Mouse (Mus musculus) frontal cortex, postnatal 25 days (tissue): ENCODE results near the gene Polrmt.

Experiments
- DNase-seq, 2 experiments: peaks; one replicate each; pipeline ENCODE4 v3.0.0; 2022; ENCODE audit warnings: low spot score in 2 of 2

The Polrmt gene

DNA sequence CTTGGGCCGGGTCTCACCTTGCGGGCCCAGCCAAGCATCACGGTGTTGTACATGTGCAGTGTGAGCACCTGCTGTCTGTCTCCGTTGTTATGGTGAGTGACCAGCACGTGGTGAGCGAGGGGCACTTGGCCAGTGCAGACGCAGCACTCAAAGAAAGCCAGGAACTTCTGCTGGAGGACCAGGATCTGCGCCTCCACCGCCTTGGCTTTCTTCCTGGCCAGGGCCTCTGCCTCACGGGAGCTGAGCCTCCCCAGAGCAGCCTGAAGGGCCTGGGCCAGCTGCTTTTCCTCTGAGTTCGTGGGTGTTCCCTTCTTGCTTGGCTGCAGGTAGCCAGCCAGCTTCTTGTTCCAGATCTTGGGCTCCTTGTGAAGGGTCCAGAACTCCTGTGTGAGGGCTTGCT is 3.2 kb downstream of the Polrmt start:
- DNase-seq: no peak

DNA sequence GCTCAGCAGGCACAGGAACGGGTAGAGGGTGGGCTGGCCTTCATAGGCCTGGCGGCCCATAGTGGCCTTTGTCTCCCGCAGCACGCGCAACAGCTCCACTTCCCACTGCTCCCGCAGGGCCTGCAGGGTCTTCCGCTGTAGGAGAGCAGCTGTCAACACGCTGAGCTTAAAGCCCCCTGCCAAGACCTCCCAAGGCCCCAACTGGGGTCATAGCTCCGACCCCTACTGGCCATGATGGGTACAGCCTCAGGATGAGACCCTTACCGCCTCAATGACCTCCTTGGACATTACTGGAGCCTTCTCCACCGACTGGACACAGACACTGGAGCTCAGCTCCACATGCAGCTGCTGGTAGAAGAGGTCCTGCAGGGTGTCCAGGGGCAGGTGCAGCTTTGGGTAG is 5.5 kb downstream of the Polrmt start:
- no peak for DNase-seq

DNA sequence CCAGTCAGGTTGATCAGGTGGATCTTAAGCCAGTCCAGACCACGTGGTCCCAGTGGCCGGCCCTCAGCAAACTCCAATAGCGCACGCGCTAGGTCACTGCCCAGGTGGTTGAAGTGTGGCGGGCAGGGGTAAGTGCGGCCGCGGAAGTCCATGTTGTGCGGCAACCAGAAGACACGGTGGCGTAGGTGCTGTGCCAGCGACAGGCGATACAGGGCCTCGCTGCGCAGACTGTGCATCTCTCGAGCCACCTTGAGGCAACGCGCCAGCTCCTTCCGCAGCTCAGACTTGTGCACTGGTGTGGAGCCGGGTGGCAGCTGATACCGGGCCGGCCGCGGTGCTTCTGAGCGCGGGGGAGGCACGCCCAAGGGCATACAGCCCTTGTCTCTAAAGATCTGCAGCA is 7.1 kb downstream of the Polrmt start:
- DNase-seq: no peak

DNA sequence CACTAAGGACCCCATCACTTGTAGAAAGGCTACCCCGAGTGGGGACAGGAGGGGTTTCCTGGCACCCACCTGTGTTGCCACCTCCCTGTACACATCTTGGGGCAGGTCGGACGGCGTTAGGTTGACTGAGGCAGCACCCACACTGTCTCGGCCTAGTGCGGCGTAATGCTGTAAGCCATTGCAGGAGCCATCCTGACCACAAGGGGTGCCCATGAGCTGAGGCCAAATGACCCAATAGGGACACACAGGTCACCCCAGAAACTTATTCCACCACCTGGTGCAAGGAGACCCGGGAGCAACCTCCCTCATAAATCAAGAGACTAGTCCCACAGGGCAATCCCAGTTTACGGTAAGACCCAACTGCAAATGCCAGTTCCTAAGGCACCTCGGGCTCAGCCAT is 8.1 kb downstream of the Polrmt start:
- no peak for DNase-seq

DNA sequence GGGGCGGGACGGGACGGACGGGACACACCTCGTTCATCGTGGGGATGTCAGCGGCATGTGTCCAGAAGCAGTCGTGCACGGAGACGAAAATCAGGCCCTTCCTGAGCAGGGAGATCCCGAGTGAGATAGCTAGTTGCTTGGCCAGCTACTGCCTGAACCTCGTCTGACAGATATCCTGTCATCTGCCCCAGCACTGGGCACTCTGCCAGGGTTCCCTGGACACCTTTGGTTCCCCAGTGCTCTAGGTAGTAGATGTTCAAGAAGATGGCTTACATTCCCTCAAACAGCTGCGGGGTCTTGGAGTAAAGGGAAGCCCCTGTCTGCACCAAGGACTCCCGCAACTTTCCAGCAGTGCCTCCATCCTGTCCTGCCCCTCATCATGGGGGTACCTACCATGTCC is 9.7 kb downstream of the Polrmt start:
- no peak for DNase-seq

DNA sequence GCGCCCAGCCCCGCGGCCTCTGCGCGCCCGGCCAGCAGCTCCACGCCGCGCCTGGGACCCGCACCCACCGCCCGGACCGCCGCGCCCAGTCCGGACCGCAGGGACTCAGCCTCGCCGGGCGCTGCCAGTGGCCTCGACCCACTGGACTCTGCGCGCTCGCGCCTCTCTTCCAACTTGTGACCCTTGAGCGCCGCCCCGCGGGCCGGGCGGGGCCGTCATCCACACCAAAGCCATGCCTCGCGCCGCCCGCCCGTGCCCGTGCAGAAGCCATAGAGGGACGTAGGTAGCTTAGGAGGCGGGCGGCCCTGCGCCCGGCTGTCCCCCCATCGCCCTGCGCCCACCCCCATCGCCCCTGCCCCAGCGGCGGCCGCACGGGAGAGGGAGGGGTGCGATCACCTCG is 11.0 kb downstream of the Polrmt start:
- DNase-seq: no peak

DNA sequence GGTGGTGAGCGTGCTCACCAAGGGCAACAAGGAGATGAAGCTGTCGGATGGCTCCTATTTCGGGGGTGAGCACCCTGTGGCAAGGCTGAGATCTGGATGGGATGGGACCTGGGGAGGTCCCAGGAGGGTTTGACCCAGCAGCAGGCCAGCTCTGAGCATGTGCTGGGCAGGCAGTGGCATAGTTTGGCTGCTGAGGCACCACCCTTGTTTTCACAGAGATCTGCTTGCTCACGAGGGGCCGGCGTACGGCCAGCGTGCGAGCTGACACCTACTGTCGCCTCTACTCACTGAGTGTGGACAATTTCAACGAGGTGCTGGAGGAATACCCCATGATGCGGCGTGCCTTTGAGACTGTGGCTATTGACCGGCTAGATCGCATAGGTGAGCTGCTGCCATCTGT is 12.5 kb downstream of the Polrmt start:
- no peak for DNase-seq

DNA sequence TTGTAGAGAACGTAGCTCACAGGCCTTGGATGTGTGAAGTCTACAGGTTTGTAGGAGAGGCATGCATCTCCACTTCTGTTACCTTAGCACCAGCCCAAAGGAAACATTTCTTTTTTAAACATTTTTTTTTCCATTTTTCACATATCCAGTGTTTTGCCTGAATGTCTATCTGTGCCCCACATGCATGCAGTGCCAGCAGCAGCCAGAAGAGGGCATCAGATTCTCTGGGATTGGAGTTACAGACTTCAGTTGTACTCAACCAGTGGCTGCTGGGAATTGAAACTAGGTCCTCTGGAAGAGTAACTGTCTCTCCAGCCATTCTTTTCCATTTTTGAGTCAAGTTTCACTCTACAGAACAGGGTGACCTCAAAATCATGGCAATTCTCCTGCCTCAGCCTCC is 13.9 kb downstream of the Polrmt start:
- no peak for DNase-seq

DNA sequence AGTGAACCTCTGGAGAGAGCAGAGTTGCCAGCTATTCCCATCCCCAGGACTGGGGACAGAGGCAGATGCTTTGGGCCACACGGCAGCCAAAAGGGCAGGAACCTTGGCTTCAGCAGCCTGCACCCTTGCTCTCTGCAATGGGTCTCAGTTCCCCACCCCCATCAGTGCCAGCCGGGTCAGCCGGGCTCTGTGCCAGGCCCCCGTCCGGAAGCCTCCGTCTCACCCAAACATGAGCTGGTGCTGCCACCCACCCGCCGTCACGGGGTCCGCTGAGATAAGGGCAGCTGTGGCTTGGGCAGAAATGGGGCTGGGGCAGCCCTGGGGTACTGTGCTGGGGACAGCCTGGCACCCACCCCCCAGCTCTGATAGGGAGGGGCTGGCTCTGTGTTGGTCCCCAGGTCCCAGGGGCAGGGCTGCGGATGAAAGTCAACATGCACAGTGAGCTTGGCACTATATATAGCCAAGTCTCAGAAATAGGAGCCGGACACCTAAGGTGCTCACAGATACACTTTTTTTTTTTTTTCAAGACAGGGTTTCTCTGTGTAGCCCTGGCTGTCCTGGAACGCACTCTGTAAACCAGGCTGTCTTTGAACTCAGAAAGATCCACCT is 16.9 kb downstream of the Polrmt start:
- DNase-seq: no peak

DNA sequence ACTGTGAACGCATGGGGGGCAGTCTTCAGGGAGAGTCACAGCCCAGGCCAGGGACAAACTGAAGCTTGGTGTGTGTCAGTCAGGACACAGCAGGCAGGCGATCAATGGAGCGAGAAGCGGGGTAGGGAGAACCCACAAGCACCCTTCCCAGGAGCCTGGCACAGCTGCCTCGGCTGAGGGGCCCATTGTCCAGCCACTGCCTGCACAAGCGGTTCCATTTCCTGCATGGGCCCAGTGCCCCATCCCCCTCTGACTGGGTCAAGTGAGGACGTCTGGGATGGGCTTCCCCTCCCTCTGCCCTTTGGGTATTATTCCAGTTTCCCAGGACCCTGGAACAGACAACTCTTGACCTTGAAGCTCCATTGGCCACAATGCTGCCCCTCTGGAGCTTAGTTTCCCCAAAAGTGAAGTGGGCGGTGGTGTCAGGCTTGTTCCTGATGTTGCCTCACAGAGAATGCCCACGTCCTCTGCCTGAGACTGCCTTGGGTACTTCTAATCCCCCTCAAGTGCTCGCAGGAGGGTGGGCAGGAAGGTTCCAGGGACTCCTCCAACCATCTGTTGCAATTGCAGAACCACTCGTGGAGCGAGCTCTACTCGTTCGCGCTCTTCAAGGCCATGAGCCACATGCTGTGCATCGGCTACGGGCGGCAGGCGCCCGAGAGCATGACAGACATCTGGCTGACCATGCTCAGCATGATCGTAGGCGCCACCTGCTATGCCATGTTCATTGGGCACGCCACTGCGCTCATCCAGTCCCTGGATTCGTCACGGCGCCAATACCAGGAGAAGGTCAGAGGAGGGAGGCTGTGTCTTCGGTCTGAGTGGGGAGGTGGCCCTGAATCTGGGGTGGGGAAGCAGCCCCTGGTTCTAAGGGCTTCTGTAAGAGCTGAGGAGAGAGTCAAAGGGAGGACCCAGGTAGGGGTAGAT is 17.8 kb downstream of the Polrmt start:
- DNase-seq: no peak

DNA sequence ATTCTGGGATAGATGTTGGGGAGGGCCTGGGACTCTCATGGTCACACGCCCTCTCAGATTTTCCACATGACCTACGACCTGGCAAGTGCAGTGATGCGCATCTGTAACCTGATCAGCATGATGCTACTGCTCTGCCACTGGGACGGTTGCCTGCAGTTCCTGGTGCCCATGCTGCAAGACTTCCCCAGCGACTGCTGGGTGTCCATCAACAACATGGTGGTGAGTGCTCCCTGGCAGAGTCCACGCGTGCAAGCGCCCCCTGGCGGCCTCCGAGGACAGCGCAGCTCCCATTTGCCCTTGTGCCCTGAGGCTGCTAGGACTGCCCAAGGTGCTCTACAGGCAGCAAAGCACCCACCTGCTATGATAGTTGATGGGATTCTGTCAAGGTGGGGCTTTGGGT is 20.3 kb downstream of the Polrmt start:
- no peak for DNase-seq

DNA sequence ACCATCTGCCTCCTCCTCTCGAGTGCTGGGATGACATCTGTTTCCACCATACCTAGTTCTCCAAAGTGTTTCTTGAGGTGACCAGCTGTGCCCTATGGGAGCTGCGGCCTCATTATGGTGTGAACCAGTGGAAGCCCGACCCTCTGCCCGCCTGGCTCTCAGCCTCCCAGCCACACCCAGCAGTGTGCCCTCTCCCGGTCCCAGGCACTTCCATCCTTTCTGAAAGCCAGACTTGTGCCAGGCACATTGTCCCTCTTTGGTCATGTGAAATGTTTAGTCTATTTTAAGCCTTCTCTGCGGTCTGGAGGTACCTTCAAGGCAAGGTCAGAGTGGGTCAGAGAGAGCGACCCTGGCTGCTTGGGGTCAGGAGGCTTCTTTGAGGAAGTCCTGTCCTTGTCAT is 22.7 kb downstream of the Polrmt start:
- DNase-seq: no peak

DNA sequence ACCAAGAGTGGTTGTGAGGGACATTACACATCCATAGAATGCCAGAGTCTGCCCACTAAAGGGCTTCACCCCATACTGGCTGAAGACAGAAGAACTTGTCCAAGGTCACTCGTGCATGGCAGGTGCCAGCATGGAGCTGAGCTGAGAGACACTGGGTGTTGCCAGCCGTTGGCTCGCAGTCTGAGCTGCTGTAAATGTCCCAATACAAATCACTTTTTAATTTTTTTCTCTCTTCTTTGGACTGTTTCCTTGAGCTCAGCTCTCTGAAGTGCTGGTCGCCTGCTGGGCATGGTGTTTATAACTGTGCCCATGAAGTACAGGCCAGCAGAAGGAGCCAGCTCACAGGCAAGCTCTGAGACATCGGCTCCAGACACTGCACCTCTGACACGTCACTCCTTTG is 23.3 kb downstream of the Polrmt start:
- DNase-seq: no peak

DNA sequence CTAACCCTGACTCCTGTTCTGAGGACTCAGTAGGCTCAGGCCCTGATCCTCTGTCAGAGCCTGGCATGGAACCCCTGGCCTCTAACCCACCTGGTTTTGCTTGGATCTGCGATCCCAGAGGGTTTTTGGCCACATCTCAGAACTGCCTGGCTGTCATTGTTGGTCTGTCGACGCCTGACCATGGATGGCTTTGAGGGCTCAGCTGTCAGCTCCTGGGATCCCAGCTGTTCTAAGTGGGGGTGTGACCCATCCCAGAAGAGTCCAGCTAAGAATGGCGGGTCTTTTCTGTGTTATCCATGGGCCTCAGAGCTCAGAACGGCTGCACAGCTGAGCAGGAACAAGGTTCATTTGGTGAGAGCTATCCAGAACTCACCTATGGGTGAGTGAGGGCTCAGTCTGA is 25.3 kb downstream of the Polrmt start:
- DNase-seq: no peak

DNA sequence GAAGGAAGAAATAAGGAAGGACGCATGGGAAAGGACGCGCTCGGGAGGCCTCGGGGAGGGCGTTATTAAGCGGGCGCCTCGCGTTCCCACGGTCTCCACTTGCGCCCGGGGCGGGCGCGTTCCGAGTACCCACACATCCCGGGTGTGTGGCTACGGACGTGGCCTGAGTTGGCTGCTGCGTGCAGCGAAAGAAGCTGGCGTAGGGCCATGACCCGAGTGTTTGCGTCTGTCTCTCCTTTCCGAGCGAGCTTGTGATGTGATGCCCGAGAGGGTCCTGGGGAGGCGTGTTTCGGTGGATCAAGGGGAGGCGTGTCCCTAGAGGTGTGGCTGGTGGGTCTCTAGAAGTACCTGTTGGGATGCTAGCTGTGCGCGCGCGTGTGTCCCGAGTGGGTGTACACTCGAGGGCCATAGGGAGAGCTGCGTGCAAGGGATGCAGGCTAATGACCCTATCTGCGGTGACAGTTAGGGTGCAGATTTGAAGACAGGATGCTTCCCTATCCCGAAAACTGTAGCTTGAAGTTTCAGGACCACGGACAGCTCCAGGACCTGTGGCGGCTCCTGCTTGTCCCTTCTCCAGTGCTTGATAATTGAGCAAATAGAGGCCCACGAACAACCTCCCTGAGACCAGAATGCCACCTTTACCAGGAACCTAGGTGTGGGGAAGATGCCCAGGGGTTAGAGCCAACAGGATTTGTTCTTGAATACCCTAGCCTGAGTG is 28.6 kb downstream of the Polrmt start:
- no peak for DNase-seq

DNA sequence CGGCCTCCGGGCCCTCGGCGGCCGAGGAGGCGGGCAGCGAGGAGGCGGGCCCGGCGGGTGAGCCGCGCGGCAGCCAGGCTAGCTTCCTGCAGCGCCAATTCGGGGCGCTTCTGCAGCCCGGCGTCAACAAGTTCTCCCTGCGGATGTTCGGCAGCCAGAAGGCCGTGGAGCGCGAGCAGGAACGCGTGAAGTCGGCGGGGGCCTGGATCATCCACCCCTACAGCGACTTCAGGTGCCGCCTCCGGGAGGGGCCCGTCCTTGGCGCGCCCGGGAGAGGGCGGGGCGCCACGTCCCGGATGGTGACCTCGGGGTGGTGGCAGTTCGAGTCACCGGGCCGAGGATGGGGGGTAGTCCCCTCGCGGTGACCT is 29.4 kb downstream of the Polrmt start:
- peak in 1 of 2 experiments; percentile 44 for DNase-seq

DNA sequence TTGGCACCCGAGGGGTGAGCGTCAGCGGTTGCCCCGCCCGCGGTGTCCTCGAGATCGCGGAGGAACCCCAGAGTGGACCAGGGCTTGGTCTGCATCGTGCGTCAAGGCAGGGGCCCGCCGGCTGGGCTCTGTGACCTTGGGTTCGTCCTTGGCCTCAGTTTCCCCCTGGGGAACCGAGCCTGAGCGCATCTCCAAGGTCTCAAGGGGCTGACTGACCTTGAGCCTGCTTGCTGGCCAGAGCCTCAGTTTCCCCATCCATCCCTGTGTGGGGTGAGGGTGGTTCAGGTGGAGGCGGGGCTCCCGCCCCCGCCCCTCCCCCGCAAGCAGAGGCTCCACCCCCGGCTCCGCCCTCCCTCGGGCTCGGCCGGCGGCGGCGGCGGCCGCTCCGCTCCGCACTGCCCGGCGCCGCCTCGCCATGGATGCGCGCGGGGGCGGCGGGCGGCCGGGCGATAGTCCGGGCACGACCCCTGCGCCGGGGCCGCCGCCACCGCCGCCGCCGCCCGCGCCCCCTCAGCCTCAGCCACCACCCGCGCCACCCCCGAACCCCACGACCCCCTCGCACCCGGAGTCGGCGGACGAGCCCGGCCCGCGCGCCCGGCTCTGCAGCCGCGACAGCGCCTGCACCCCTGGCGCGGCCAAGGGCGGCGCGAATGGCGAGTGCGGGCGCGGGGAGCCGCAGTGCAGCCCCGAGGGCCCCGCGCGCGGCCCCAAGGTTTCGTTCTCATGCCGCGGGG is 30.0 kb downstream of the Polrmt start, which contains the start of gene Hcn2:
Hcn2 (plus strand) TSS at position 381 of the 734 bp plus-strand sequence.
- DNase-seq: no peak

DNA sequence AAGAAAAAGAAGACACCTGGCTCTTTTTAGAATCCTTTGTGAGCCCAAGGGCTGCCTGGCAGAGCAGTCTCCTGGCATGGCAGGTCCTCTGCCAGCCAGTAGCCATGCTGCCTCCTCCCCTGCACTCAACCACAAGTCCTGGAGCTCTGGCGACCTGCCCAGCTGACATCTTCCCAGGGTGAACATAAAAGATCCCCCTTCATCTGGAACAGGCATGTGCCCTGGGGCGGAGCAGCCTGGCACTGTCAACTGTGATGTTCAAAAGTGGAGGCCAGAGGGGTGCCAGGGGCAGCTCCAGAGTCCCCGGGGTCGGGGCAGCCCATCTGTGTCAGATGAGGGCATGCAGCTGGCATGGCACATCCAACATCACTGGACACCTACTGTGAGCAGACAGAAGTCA is 31.4 kb downstream of the Polrmt start:
- DNase-seq: no peak

DNA sequence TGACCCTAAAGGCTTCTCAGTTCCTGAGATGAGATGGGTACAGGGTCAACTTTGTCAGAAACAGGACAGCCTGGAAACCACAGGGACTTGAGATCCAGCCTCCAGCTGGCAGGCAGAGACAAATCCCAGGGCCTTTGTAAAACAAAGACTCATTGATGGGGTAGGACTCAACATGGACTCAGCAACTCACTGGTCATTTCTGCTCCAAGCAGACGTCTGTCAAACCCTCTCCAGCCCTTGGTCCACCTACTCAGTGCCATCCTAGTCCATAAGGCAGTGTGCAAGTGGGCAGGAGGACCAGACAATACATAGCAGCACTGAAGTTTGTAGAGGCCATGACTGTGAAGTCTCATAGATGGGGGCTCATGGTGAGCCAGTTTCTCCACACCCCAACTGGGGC is 33.2 kb downstream of the Polrmt start:
- no peak for DNase-seq

DNA sequence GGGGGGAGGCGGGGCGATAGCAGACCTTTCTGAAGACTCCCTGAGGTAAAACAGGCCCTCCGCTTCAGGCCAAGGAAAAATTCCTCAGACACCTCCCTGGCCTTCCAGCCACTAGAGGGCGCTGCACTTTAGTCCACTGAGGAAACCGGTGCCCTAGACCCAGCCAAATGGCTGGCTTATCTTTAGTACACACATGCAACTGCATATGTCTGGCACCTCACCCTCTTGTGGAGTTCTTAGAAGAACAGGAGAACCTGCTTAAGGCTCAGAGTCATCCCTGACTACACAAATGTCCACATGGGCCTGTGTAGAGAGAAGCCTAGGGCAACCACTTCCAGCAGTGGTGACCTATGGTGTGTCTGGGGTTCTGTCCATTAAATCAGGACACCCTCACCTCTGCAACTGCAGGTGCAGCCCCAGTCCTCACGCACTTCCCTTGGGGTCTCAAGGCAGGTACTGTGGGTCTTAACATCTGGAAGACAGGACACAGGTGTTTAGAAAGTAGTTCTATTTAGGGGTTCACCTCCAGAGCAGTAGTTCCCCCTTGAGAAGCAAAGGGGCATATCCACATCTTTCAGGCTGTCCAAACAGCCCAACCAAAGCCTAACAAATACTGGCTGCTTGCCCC is 33.8 kb downstream of the Polrmt start:
- DNase-seq: peak; percentile 76 to 77

DNA sequence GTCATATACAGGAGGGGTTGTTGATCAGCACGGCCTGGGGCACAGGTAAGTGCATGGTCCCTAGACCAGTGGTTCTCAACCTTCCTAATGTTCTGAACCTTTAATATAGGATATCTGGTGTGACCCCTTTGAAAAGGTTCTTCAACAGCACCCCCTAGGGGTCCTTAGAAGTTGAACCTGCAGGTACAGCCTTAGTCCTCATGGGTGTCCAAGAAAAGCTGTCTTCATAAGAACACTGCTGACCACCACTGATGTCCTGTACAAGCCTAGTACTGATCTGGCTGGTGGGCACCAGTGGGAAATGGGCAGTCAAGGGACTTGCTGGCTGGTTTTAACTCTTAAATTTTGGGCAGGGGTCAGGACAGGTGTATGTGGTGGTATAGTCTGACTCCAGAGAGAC is 34.4 kb downstream of the Polrmt start:
- DNase-seq: no peak

DNA sequence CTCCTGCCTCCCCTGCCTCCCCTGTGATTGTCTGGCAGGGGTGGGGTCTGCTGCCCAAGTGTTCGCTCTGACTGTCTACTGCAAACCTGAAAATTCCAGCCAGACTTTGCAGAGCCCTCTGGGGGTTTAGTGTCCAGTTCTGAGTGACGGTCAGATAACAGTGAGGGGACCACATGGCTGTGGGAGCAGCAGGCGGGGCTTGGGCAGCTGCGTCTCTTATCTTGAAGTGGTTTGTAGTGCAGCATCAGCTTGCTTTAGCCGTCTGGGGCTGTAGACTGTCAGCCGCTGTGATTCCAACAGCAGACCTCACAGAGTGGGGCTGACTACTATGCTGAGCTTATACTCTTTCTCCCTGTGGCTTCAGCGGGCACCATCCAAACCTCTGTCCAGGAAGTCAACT is 37.1 kb downstream of the Polrmt start:
- DNase-seq: no peak
